ENCODE assay signal across 7 mouse cellular contexts in genomic region chr3:65392421-65392817, GRCm38 (mm10). TPM values are rescaled to one million over a fixed set of nuclear protein-coding genes. Genes with fewer than 3 reads are reported as not detected.
DNase-seq lines count a peak whose midpoint lies in the region; ATAC-seq lines count a peak whose summit lies in the region.

Gene Ssr3 (minus strand): TSS chr3:65392623.

- H3K36me3 ChIP-seq in intestine, embryonic 16.5 days (ENCODE audit: control insufficient read depth, insufficient read depth, low read length) = 0 out of 2 replicates have a peak, but pooled peaks cover 7% of the 10 kb centered on the region
- peaks cover 10% of the 10 kb centered on the region for H3K36me3 ChIP-seq in midbrain, embryonic 11.5 days (ENCODE audit: control insufficient read depth, insufficient read depth, low read length)

- no peaks in the 10 kb centered on the region for H3K9me3 ChIP-seq in intestine, embryonic 16.5 days (ENCODE audit: control insufficient read depth, low read length)
- H3K9me3 ChIP-seq in midbrain, embryonic 11.5 days (ENCODE audit: control insufficient read depth, low read length) = no peaks in the 10 kb centered on the region

- intact Hi-C loops in left cerebral cortex, postnatal 36 days (cut with DNase I) = no loop called here

- DNase-seq in adrenal gland, adult 8-10 months = peak; percentile 97
- DNase-seq in embryo, embryonic 9.5 days (ENCODE audit: extremely low spot score) = peak; percentile 93
- peak; percentile 89 to 96 for DNase-seq in gastrocnemius, postnatal 4 days (ENCODE audit: low spot score in 2 of 2)
- DNase-seq in left cerebral cortex, postnatal 36 days (ENCODE audit: low spot score in 2 of 2) = peak; percentile 97
- peak; percentile 99 for DNase-seq in midbrain, embryonic 11.5 days (ENCODE audit: low spot score, missing footprints)
- peak; percentile 97 for DNase-seq in skeletal muscle tissue, adult 2 months (ENCODE audit: low read depth, low spot score)

- peak within 1 kb of the TSS; percentile 98 for H3K9ac ChIP-seq in intestine, embryonic 16.5 days (ENCODE audit: low read depth, low read length)
- H3K9ac ChIP-seq in midbrain, embryonic 11.5 days (ENCODE audit: low read length) = peak within 1 kb of the TSS; percentile 91

- H3K4me2 ChIP-seq in intestine, embryonic 16.5 days (ENCODE audit: low read depth, low read length) = peak within 1 kb of the TSS; percentile 74
- peak within 1 kb of the TSS; percentile 81 for H3K4me2 ChIP-seq in midbrain, embryonic 11.5 days

- peak within 1 kb of the TSS; percentile 89 for H3K27ac ChIP-seq in intestine, embryonic 16.5 days (ENCODE audit: low read length)
- H3K27ac ChIP-seq in midbrain, embryonic 11.5 days (ENCODE audit: low read depth, low read length) = peak within 1 kb of the TSS; percentile 75

- under 1% methylated on average over 36 of the region's 36 CpGs for WGBS in intestine, embryonic 16.5 days
- WGBS in midbrain, embryonic 11.5 days = under 1% methylated on average over 36 of the region's 36 CpGs

- H3K4me3 ChIP-seq in intestine, embryonic 16.5 days (ENCODE audit: low read length) = peak within 1 kb of the TSS; percentile 89
- H3K4me3 ChIP-seq in midbrain, embryonic 11.5 days (ENCODE audit: low read depth, low read length) = peak within 1 kb of the TSS; percentile 87

- ATAC-seq in intestine, embryonic 16.5 days = peak; percentile 99
- ATAC-seq in midbrain, embryonic 11.5 days (ENCODE audit: low FRiP score) = peak; percentile 99

- peaks cover 7% of the 10 kb centered on the region; the same call in 1 of the 2 replicates for H3K4me1 ChIP-seq in intestine, embryonic 16.5 days (ENCODE audit: control insufficient read depth, insufficient read depth, low read length)
- H3K4me1 ChIP-seq in midbrain, embryonic 11.5 days (ENCODE audit: control insufficient read depth, insufficient read depth, low read length) = peaks cover 6% of the 10 kb centered on the region; the same call in 1 of the 2 replicates

- no peaks in the 10 kb centered on the region for H3K27me3 ChIP-seq in intestine, embryonic 16.5 days (replicated peaks; ENCODE audit: control insufficient read depth, insufficient read depth, low read length)
- no peaks in the 10 kb centered on the region for H3K27me3 ChIP-seq in midbrain, embryonic 11.5 days (ENCODE audit: control insufficient read depth, insufficient read depth, low read length)

RNA-seq across cellular contexts. Expression of gene Ssr3, which starts in this region (rescaled TPM):
- 100 to 1,000 TPM; 185 to 212 (median 197) TPM for total RNA-seq in adrenal gland, adult 8-10 months (2022)
- total RNA-seq in gastrocnemius, postnatal 4 days (2021) = 100 to 1,000 TPM; 183 to 192 TPM
- 278 and 279 TPM in 2 replicates for polyA plus RNA-seq in intestine, embryonic 16.5 days (2015; fragmentation: Nextera tagmentation; extraction: Ambion mirVana)
- 10 to 100 TPM; 89.4 to 90.8 TPM for total RNA-seq in left cerebral cortex, postnatal 36 days (2021)
- polyA plus RNA-seq in midbrain, embryonic 11.5 days (2014; fragmentation: Nextera tagmentation; extraction: Ambion mirVana) = 295 and 322 TPM in 2 replicates

Comparison
In these comparisons a context has a peak if more than half of its experiments do, and no peak if none do; other contexts are left out.
1. Peak in every context shown above with its lines: DNase-seq, ATAC-seq, H3K4me3 ChIP-seq and H3K27ac ChIP-seq.